Mouse (Mus musculus) layer of hippocampus, adult 2 months (tissue): ENCODE measurements at regions not wholly inside any gene's neighbourhood (a gene's known extent, or its start where the extent isn't known, plus 50 kb on each side); places are given as distances from the start of the nearest gene placed in this dataset.
A peak's percentile ranks its signal among the peaks of the same experiment; 100 is the strongest.

Experiments
- DNase-seq, 2 experiments: peaks; one replicate each; pipeline ENCODE4 v3.0.0; 2022; ENCODE audit warnings: low spot score in 2 of 2
- H3K27ac ChIP-seq: fragments of 200-600 bp; 2 replicates; pipeline ENCODE4 v1.8.1; 2022
- H3K4me3 ChIP-seq: fragments of 200-600 bp; 2 replicates; pipeline ENCODE4 v1.8.1; 2022; ENCODE audit warnings: mild to moderate bottlenecking
- CTCF ChIP-seq: fragments of 200-600 bp; conservative IDR thresholded peaks from 2 replicates; pipeline ENCODE4 v1.8.1; 2022; ENCODE audit warnings: antibody characterized with exemption, mild to moderate bottlenecking, moderate library complexity

GRCm38 (mm10) chr19:15053582-15054141, 455.8 kb upstream of the Tle4 start:
- no peak for DNase-seq
- H3K27ac ChIP-seq: peak overlapping the region; percentile 55; the same call in 1 of the 2 replicates
- TF ChIP-seq CTCF: no peak
- no peak overlapping the region for H3K4me3 ChIP-seq

- DNase-seq: peak in 1 of 2 experiments; percentile 19
- H3K27ac ChIP-seq: peak overlapping the region; percentile 55
- TF ChIP-seq CTCF: no peak
- no peak overlapping the region; the same call in 1 of the 2 replicates for H3K4me3 ChIP-seq
Observed at GRCm38 (mm10) chr19:15052642-15053239, 454.9 kb upstream of the Tle4 start.

- no peak for DNase-seq
- no peak overlapping the region for H3K27ac ChIP-seq
- H3K4me3 ChIP-seq: no peak overlapping the region
- TF ChIP-seq CTCF: no peak
Observed at GRCm38 (mm10) chr19:15047896-15048295, 450.0 kb upstream of the Tle4 start.

GRCm38 (mm10) chr19:15047306-15047868, 449.5 kb upstream of the Tle4 start:
- no peak for TF ChIP-seq CTCF
- no peak overlapping the region; the same call in 1 of the 2 replicates for H3K27ac ChIP-seq
- DNase-seq: no peak
- no peak overlapping the region for H3K4me3 ChIP-seq

GRCm38 (mm10) chr19:15035554-15035953, 437.7 kb upstream of the Tle4 start:
- TF ChIP-seq CTCF: peak; percentile 100
- H3K4me3 ChIP-seq: no peak overlapping the region
- DNase-seq: peak; percentile 55 to 80
- H3K27ac ChIP-seq: no peak overlapping the region

GRCm38 (mm10) chr19:15033921-15034320, 436.1 kb upstream of the Tle4 start:
- no peak for TF ChIP-seq CTCF
- no peak for DNase-seq
- Histone ChIP-seq H3K27ac (no peak overlapping the region), H3K4me3 (no peak overlapping the region)

GRCm38 (mm10) chr19:15033396-15033795, 435.5 kb upstream of the Tle4 start:
- DNase-seq: no peak
- Histone ChIP-seq H3K27ac (no peak overlapping the region), H3K4me3 (no peak overlapping the region)
- TF ChIP-seq CTCF: no peak

GRCm38 (mm10) chr19:15032297-15032947, 434.6 kb upstream of the Tle4 start:
- DNase-seq: no peak

GRCm38 (mm10) chr19:15031483-15031882, 433.6 kb upstream of the Tle4 start:
- TF ChIP-seq CTCF: no peak
- no peak overlapping the region for H3K4me3 ChIP-seq

More at GRCm38 (mm10) chr19:15032297-15032947, 434.6 kb upstream of the Tle4 start:
- Histone ChIP-seq H3K4me3 (no peak overlapping the region), H3K27ac (no peak overlapping the region)
- no peak for TF ChIP-seq CTCF

GRCm38 (mm10) chr19:15003596-15003995, 405.7 kb upstream of the Tle4 start:
- TF ChIP-seq CTCF: no peak
- no peak for DNase-seq
- Histone ChIP-seq H3K27ac (no peak overlapping the region), H3K4me3 (no peak overlapping the region)

More at GRCm38 (mm10) chr19:15031483-15031882, 433.6 kb upstream of the Tle4 start:
- no peak overlapping the region for H3K27ac ChIP-seq
- DNase-seq: no peak

- no peak for TF ChIP-seq CTCF
- no peak for DNase-seq
- Histone ChIP-seq H3K27ac (no peak overlapping the region), H3K4me3 (no peak overlapping the region)
Observed at GRCm38 (mm10) chr19:14993344-14993743, 395.5 kb upstream of the Tle4 start.

- Histone ChIP-seq H3K4me3 (no peak overlapping the region), H3K27ac (no peak overlapping the region)
- no peak for DNase-seq
- TF ChIP-seq CTCF: no peak
Observed at GRCm38 (mm10) chr19:14970161-14970560, 372.3 kb upstream of the Tle4 start.

- H3K4me3 ChIP-seq: no peak overlapping the region
- no peak for TF ChIP-seq CTCF
- no peak for DNase-seq
- H3K27ac ChIP-seq: no peak overlapping the region
Observed at GRCm38 (mm10) chr19:14968283-14968682, 370.4 kb upstream of the Tle4 start.

- Histone ChIP-seq H3K27ac (no peak overlapping the region), H3K4me3 (no peak overlapping the region)
- no peak for TF ChIP-seq CTCF
- DNase-seq: no peak
Observed at GRCm38 (mm10) chr19:14957727-14958126, 359.9 kb upstream of the Tle4 start.
